Mouse (Mus musculus) lung, embryonic 16.5 days (tissue): ENCODE measurements around the gene Mecom. TPM values are rescaled to one million over a fixed set of nuclear protein-coding genes. Genes with fewer than 3 reads are reported as not detected.
"Not testable (repeated sequence)": the region's sequence is repeated elsewhere in the genome, so short reads cannot be mapped to it uniquely, and the experiment has no call there.

Experiments used
- ATAC-seq: fragments of 200-750 bp; cut with Nextera tagmentation; 2 replicates; pipeline ENCODE4 v1.8.0; 2017; ENCODE audit warnings: low read depth, mild to moderate bottlenecking, moderate library complexity
- H3K27ac ChIP-seq: fragments of 300-500 bp; sonication (generic); 2 replicates; pipeline ENCODE4 v1.5.1; 2014; ENCODE audit warnings: mild to moderate bottlenecking, control low read depth, low read length
- H3K27me3 ChIP-seq: fragments of 300-500 bp; sonication (generic); 2 replicates; pipeline ENCODE4 v1.6.1; 2014; ENCODE audit warnings: low read depth, low read length, mixed read lengths; ENCODE audit not compliant: control insufficient read depth, insufficient read depth
- H3K36me3 ChIP-seq: fragments of 300-500 bp; sonication (generic); 2 replicates; pipeline ENCODE4 v1.6.1; 2014; ENCODE audit warnings: low read length; ENCODE audit not compliant: control insufficient read depth, insufficient read depth
- H3K4me1 ChIP-seq: fragments of 300-500 bp; sonication (generic); replicated peaks from 2 replicates; pipeline ENCODE4 v1.6.1; 2014; ENCODE audit warnings: low read length, mixed read lengths; ENCODE audit not compliant: control insufficient read depth, insufficient read depth
- H3K4me2 ChIP-seq: fragments of 300-500 bp; sonication (generic); 2 replicates; pipeline ENCODE4 v1.6.1; 2014; ENCODE audit warnings: low read depth, low read length, control low read depth
- H3K4me3 ChIP-seq: fragments of 300-500 bp; sonication (generic); 2 replicates; pipeline ENCODE4 v1.5.1; 2014; ENCODE audit warnings: mild to moderate bottlenecking, low read length, control low read depth
- H3K9ac ChIP-seq: fragments of 300-500 bp; sonication (generic); 2 replicates; pipeline ENCODE4 v1.6.1; 2014; ENCODE audit warnings: low read length, control low read depth
- H3K9me3 ChIP-seq: fragments of 300-500 bp; sonication (generic); 2 replicates; pipeline ENCODE4 v1.6.1; 2016; ENCODE audit warnings: low read length; ENCODE audit not compliant: control insufficient read depth
- WGBS: fragments of 180-500 bp; shearing (Covaris S2); extraction: QIAGEN DNeasy Blood & Tissue Kit; methylation state at CpG from one replicate; pipeline ENCODE4 v1.1.7; 2014; 5-methylcytosine and 5-hydroxymethylcytosine counted together
- polyA plus RNA-seq: library from polyadenylated mRNA; unstranded; fragments of >200 nt; fragmentation: Nextera tagmentation; extraction: Ambion mirVana; gene quantifications from 2 replicates; pipeline ENCODE4 v1.2.1, GENCODE M21; 2015

The Mecom gene
- polyA plus RNA-seq, 1 experiment from 2014 or later: 73.4 TPM

DNA sequence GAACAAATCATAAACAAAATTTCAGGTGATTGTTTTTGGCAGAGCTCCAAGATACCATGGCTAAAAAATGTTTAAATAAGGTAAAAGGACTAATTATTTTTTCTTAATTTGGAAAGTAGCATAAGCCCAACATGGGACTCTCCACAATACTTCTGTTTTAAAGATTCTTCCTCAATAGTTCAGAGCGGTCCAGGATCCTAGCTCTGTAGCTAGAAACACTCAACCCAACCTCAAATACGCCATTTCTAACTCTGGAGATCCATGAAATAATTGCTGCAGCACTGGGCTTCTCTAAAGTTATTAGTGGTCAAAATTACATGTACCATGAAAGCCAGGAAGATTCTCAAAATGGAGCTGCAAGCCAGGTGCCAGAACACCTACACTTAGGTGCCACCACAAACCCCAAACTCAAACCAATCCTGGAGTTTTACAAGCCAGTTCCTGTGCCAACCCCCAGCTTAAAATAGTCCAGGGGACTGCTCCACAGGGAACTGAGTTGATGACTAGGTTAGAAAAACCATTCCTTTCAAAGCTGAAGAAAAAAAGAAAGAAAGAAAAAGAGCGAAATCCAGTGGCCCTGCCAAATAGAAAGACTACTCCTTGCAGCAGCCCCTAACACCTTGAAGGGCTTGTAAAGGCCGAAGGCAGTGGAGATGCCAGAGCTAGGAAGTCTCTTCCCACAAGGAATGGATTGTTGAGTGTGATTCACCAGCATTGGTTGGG lies 102.4 kb downstream of the Mecom start:
- H3K4me1 ChIP-seq: no peaks in the 10 kb centered on the region; the same call in 1 of the 2 replicates
- H3K36me3 ChIP-seq: no peaks in the 10 kb centered on the region
- H3K27me3 ChIP-seq: no peaks in the 10 kb centered on the region
- no peak for ATAC-seq
- no peak overlapping the region for H3K4me3 ChIP-seq
- 95% methylated on average over 4 of the region's 4 CpGs for WGBS
- no peak overlapping the region for H3K4me2 ChIP-seq
- H3K9ac ChIP-seq: no peak overlapping the region
- H3K27ac ChIP-seq: no peak overlapping the region
- no peaks in the 10 kb centered on the region for H3K9me3 ChIP-seq

DNA sequence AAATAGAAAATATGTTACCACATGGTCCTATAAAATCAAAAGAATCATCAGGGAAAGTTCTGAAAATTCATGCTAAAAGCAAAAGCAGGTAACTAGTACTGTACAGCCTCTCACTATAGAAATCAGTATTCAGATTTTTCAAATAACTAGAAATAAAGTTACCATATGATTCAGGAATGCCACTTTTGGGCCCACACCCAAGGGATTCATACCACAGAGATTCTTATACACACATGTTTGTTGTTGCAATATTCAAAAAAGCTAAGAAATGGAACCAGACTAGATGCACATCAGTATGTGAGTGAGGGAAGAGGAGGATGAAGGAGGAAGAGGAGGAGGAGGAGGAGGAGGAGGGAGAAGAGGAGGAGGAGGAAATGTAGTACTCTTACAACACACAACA lies 106.2 kb downstream of the Mecom start:
- H3K9me3 ChIP-seq: no peaks in the 10 kb centered on the region
- no peak for ATAC-seq
- H3K9ac ChIP-seq: no peak overlapping the region
- H3K4me3 ChIP-seq: no peak overlapping the region
- no peaks in the 10 kb centered on the region for H3K4me1 ChIP-seq
- H3K27ac ChIP-seq: no peak overlapping the region
- no peaks in the 10 kb centered on the region for H3K36me3 ChIP-seq
- H3K4me2 ChIP-seq: no peak overlapping the region
- no peaks in the 10 kb centered on the region for H3K27me3 ChIP-seq

DNA sequence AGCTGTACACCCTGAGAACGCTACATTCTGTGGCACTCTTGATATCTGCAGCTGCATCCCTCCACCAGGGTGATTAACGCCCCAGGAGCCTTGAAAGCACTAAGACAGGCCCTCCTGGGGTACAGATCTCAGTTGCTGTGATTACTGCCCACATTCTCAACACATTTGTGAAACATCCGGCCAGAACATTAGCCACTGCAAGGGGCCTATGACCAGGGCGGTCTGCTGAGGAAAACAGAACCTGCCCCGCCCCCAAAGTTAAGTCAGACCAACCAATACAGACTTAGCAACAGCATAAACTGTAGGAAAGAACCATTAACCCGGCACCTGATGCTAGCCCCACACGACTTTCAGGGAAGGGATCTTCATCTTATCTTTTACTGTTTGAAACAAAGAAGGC lies 109.8 kb downstream of the Mecom start:
- Histone ChIP-seq H3K27ac (no peak overlapping the region), H3K9ac (no peak overlapping the region), H3K9me3 (no peaks in the 10 kb centered on the region), H3K4me3 (no peak overlapping the region), H3K4me1 (no peaks in the 10 kb centered on the region), H3K27me3 (no peaks in the 10 kb centered on the region), H3K4me2 (no peak overlapping the region), H3K36me3 (no peaks in the 10 kb centered on the region)
- WGBS: 45% methylated on average over 7 of the region's 7 CpGs
- no peak for ATAC-seq

DNA sequence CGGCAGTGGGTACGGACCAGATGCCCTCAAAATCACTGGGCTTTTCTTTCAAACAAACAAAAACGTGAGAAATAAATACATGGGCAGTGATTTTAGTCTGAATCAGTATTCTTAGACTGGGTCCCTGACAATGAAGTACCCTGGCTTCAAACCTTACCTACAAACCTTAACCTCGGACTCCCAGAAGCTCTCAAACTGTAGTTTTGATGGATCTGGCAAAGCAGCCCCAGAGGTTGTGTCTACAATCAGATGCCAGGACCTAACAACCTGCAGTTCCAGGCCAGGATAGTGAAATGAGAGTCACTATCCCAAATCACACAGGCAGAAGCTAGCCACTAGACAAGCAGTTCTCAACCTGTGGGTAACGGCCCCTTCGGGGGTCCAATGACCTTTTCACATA lies 111.2 kb downstream of the Mecom start:
- H3K4me3 ChIP-seq: no peak overlapping the region
- H3K27ac ChIP-seq: no peak overlapping the region
- ATAC-seq: no peak
- H3K4me1 ChIP-seq: no peaks in the 10 kb centered on the region
- no peaks in the 10 kb centered on the region for H3K9me3 ChIP-seq
- no peaks in the 10 kb centered on the region for H3K36me3 ChIP-seq
- no peak overlapping the region for H3K9ac ChIP-seq
- no peak overlapping the region for H3K4me2 ChIP-seq
- H3K27me3 ChIP-seq: no peaks in the 10 kb centered on the region
- 84% methylated on average over 6 of the region's 6 CpGs for WGBS

DNA sequence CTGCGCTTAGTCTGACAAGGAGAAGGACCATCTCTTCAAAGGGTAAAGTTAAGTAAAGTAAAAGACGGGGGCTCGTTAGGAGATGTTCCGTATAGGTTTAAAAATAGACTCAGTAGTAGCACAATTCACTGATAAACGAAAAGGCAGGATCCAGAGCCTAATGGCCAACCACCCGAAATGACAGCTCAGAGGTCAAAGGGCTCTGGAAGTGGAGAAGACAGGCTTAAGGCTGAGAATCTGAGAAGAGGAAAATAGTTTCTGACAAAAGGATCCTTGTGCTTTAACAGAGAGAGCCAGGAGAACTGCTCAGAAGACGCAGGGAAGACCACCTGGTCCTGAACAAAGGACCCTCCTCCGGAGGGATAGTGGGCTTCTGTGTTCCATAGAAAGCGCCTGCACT lies 111.7 kb downstream of the Mecom start:
- H3K4me3 ChIP-seq: no peak overlapping the region
- H3K4me1 ChIP-seq: no peaks in the 10 kb centered on the region
- WGBS: 56% methylated on average over 9 of the region's 9 CpGs
- no peaks in the 10 kb centered on the region for H3K9me3 ChIP-seq
- H3K27ac ChIP-seq: no peak overlapping the region
- no peak overlapping the region for H3K4me2 ChIP-seq
- H3K36me3 ChIP-seq: no peaks in the 10 kb centered on the region
- no peak for ATAC-seq
- H3K9ac ChIP-seq: no peak overlapping the region
- no peaks in the 10 kb centered on the region for H3K27me3 ChIP-seq

DNA sequence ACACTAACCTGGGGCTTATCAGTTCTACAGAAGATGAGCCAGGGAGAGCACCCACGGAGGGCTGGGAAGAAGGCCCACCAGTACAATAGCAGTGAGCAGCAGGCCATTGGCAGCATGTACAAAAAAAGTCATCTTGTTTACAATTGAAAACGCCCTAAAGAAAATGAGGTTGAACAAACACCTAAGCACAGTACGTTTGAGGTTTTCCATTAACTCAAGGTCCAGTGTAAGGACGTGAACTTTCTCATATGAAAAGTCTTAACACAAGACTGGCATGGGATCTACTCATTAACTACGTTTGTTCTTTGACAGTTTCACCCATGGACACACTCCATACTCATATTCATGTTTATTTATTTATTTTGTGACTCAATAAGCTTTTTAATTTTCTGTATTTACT lies 118.9 kb downstream of the Mecom start:
- Histone ChIP-seq H3K9ac (no peak overlapping the region), H3K4me2 (no peak overlapping the region), H3K4me1 (no peaks in the 10 kb centered on the region), H3K9me3 (no peaks in the 10 kb centered on the region), H3K27me3 (no peaks in the 10 kb centered on the region), H3K4me3 (no peak overlapping the region), H3K36me3 (no peaks in the 10 kb centered on the region), H3K27ac (no peak overlapping the region)
- 61% methylated on average over 5 of the region's 5 CpGs for WGBS
- ATAC-seq: no peak

DNA sequence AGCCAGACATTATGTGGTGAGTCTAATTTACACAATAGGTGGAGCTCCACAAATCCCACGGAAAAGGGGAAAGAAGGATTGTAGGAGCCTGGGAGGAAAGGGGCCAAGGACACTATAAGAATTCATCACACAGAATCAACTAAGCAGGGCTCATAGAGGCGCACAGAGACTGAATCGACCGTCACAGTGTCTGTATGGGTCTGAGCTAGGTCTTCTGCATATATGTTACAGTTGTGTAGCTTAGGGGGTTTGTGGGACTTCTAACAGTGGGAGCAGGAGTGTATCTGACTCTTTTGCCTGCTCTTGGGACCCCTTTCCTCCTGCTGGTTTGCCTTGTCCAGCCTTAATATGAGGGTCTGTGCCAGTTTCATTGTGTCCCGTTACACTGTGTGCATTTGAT lies 123.8 kb downstream of the Mecom start:
- H3K4me3 ChIP-seq: no peak overlapping the region
- H3K36me3 ChIP-seq: no peaks in the 10 kb centered on the region
- no peak for ATAC-seq
- no peaks in the 10 kb centered on the region for H3K4me1 ChIP-seq
- H3K9me3 ChIP-seq: no peaks in the 10 kb centered on the region
- H3K27ac ChIP-seq: no peak overlapping the region
- no peak overlapping the region for H3K4me2 ChIP-seq
- 86% methylated on average over 5 of the region's 5 CpGs for WGBS
- H3K27me3 ChIP-seq: no peaks in the 10 kb centered on the region
- no peak overlapping the region for H3K9ac ChIP-seq

DNA sequence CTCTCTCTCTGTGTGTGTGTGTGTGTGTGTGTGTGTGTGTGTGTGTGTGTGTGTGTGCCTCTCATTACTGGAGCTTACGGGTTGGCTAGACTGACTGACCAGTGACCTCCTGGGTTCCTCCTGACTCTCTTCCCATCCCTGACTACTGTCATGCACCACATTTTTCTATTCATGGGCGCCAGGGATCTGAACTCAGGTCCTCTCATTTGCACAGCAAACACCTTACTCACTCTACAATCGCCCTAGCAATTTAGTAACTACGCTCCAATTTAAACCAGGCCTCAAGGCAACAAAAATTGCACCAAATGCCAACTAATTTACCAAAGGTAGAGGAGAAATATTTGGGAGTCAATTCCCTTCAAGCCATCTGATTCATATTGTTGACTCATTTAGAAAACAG lies 125.9 kb downstream of the Mecom start:
- 93% methylated on average over 4 of the region's 4 CpGs for WGBS
- ATAC-seq, H3K4me3 ChIP-seq, H3K9me3 ChIP-seq, H3K4me1 ChIP-seq, H3K9ac ChIP-seq, H3K4me2 ChIP-seq, H3K27ac ChIP-seq, H3K36me3 ChIP-seq, H3K27me3 ChIP-seq: not testable (repeated sequence)

DNA sequence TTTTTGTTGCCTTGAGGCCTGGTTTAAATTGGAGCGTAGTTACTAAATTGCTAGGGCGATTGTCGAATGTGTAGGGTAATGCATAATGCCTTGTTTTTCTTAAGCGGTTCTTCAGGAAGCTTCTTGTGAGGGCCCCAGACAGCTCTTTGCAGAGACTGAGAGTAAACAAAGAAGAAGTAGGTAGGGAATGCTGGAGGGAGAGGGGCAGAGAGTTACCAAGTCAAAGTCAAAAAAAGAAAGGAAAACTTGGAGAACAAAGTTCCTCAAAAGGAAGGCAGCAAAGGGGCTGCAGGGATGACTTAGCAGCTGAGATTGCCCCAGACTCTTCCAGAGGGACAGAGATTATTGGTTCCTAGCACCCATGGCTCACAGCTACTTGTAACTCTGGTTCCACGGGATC lies 126.9 kb downstream of the Mecom start:
- Histone ChIP-seq H3K9me3 (no peaks in the 10 kb centered on the region), H3K9ac (no peak overlapping the region), H3K4me3 (no peak overlapping the region), H3K4me1 (peaks cover 6% of the 10 kb centered on the region), H3K4me2 (no peak overlapping the region), H3K36me3 (no peaks in the 10 kb centered on the region), H3K27me3 (no peaks in the 10 kb centered on the region), H3K27ac (no peak overlapping the region)
- WGBS: 76% methylated on average over 5 of the region's 5 CpGs
- no peak for ATAC-seq

DNA sequence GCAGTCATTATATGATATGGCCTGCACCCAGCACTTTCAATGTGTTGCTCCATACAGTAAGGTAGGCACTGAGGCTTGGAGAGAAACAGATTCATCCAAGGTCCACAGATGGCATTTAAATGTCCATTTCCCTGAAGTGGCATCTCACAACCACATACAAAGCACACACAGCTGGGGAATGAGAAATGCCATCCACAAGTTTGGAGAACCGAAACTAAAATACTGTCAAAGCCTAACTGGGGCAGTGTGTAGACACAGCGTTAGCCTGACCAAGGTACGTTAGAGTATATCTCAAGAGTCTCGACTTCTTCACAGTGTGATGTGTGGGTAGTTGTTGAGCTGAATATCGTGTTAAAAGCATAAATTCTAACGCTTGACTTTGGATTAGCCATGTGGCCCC lies 133.6 kb downstream of the Mecom start:
- Histone ChIP-seq H3K36me3 (no peaks in the 10 kb centered on the region), H3K4me1 (peaks cover 6% of the 10 kb centered on the region), H3K27me3 (no peaks in the 10 kb centered on the region), H3K9ac (no peak overlapping the region), H3K9me3 (no peaks in the 10 kb centered on the region), H3K4me2 (no peak overlapping the region), H3K27ac (no peak overlapping the region), H3K4me3 (no peak overlapping the region)
- no peak for ATAC-seq
- 82% methylated on average over 6 of the region's 6 CpGs for WGBS
